Mouse (Mus musculus): ENCODE measurements around the gene Srgap2. TPM values are rescaled to one million over a fixed set of nuclear protein-coding genes. Genes with fewer than 3 reads are reported as not detected.

The Srgap2 gene
- polyA plus RNA-seq, 1 experiment from 2014 or later, result 27.2 TPM

DNA sequence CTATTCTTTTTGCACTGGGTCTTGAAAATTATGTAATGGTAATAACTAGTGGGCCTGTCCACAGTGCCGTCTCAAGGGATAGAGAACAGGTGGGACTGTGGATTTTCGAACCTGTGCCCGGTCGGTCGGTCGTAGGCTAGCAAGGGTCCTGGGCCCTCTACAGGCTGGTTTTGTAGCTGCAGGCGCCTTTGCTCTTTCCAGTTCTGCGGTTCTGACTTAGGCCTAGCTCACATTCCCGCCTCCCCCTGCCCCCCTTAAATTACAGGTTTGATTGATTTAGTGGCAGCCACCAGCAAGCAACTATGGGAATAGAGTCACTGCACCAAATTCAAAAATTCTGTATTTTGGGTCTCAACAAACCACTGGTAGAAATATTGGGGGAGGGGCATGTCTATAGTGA lies 281.2 kb downstream of the Srgap2 start:
- Histone ChIP-seq H3K4me2 (peak overlapping the region; percentile 76), H3K9ac (replicated peaks) (no peak overlapping the region), H3K27me3 (replicated peaks) (peaks cover 26% of the 10 kb centered on the region), H3K4me3 (replicated peaks) (peak overlapping the region; percentile 87), H3K36me3 (no peaks in the 10 kb centered on the region), H3K9me3 (replicated peaks) (no peaks in the 10 kb centered on the region), H3K4me1 (peaks cover 36% of the 10 kb centered on the region), H3K27ac (replicated peaks) (no peak overlapping the region)
- WGBS, result 7% methylated on average over 9 of the region's 9 CpGs
- ATAC-seq (ENCODE audit: low FRiP score), result peak; percentile 46

DNA sequence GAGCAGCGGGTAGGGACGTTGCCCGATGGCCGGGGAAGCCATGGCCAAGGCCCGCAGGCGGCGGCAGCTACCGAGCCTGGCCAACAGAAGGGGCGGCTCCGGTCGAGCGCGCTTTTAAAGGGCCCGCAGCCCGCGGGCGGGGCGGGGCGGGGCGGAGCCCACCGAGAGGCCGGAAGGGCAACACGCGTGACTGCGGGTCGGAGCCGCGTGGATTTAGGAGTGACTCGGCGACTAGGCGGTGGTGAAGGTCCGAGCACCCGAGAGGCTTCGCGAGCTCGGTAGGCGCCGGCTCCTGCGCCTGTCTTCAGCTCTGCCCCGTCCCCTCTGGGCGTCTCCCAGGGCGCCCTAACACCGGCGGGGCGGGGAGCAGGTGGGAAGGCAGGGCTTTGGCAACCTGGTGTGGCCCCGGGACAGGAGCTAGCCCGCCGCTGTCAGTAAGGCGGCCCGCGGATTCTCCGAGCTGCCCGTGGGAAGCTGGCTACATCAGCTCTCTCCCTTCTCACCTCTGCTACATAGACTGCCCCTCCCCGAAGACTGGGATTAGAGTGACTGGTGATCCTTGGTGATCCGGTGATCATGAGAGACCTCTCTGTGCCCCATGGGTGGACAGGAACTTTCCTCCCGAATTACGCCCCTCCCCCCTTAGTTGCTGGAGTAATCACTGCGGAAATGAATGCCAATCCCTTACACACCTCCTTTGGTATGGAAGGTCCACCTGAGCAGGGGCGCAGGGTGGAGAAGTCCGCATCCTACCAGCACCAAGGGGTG lies 281.9 kb downstream of the Srgap2 start, which contains the start of gene Rassf5:
Rassf5 (minus strand) TSS at position 170 of the 768 bp plus-strand sequence.
- no peaks in the 10 kb centered on the region for H3K36me3 ChIP-seq
- peak; percentile 81 for ATAC-seq (ENCODE audit: low FRiP score)
- H3K4me2 ChIP-seq, result peak within 1 kb of the TSS; percentile 76
- 1% methylated on average over 57 of the region's 60 CpGs for WGBS
- peaks cover 41% of the 10 kb centered on the region for H3K4me1 ChIP-seq
- peak within 1 kb of the TSS; percentile 87 for H3K4me3 ChIP-seq (replicated peaks)
- peaks cover 26% of the 10 kb centered on the region for H3K27me3 ChIP-seq (replicated peaks)
- no peaks in the 10 kb centered on the region for H3K9me3 ChIP-seq (replicated peaks)
- peak within 1 kb of the TSS; percentile 37; the same call in 1 of the 2 replicates for H3K27ac ChIP-seq (replicated peaks)
- peak within 1 kb of the TSS; percentile 84 for H3K9ac ChIP-seq (replicated peaks)

DNA sequence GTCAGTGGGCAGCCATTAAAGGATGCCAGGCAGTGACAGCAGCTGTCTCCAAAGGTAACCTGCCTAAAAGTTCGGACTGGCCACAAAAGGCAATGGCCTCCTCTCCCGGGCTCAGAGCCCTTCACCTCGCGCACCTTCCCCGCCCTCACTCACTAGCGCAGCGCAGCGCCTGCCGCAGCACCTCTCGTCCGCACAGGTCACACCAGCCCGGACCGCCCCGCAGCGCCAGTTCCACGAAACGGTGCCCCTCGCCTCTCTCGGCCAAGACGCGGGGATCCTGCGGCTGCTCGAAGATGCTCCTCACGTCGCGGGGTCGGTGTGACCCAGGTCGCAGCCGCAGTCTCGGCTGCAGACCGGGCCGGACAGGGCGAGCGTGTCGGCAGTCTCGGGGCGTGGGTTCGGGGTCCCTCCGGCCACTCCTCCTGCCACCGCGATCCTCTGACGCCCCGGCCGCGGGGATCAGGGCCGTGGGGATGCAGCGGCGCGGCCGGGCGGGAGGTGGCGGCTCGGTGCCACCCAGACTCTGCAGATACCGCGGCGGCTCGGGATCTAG lies 282.5 kb downstream of the Srgap2 start:
- Histone ChIP-seq H3K4me3 (replicated peaks) (peak overlapping the region; percentile 87), H3K27ac (replicated peaks) (peak overlapping the region; percentile 37; the same call in 1 of the 2 replicates), H3K4me1 (peaks cover 48% of the 10 kb centered on the region), H3K9me3 (replicated peaks) (no peaks in the 10 kb centered on the region), H3K4me2 (peak overlapping the region; percentile 76), H3K9ac (replicated peaks) (peak overlapping the region; percentile 84), H3K27me3 (replicated peaks) (peaks cover 26% of the 10 kb centered on the region), H3K36me3 (no peaks in the 10 kb centered on the region)
- ATAC-seq (ENCODE audit: low FRiP score), result peak; percentile 51
- WGBS, result under 1% methylated on average over 57 of the region's 57 CpGs

DNA sequence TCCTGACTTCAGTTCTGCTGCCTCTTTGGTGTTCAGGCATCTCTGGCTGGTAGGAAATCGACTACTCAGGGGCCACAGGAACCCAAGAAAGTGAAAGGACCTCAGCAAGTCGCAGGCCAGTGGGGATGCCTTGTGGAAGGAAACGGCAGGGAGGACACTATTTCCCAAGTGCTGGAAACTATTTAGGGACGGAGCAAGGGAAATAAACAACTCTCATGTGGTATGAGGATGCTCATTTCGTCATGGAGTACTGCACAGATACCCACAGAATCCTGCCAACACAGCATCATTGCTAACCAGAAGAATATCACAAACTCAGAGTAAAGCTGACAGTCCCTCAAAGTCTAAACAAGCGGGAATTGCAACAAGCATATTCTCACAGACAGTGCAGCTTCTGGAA lies 284.2 kb downstream of the Srgap2 start:
- Histone ChIP-seq H3K27me3 (replicated peaks) (peaks cover 26% of the 10 kb centered on the region), H3K4me1 (peaks cover 56% of the 10 kb centered on the region), H3K9me3 (replicated peaks) (no peaks in the 10 kb centered on the region), H3K36me3 (no peaks in the 10 kb centered on the region), H3K4me2 (peak overlapping the region; percentile 76), H3K9ac (replicated peaks) (no peak overlapping the region), H3K27ac (replicated peaks) (no peak overlapping the region), H3K4me3 (replicated peaks) (no peak overlapping the region)
- 61% methylated on average over 6 of the region's 6 CpGs for WGBS
- no peak for ATAC-seq (ENCODE audit: low FRiP score)

DNA sequence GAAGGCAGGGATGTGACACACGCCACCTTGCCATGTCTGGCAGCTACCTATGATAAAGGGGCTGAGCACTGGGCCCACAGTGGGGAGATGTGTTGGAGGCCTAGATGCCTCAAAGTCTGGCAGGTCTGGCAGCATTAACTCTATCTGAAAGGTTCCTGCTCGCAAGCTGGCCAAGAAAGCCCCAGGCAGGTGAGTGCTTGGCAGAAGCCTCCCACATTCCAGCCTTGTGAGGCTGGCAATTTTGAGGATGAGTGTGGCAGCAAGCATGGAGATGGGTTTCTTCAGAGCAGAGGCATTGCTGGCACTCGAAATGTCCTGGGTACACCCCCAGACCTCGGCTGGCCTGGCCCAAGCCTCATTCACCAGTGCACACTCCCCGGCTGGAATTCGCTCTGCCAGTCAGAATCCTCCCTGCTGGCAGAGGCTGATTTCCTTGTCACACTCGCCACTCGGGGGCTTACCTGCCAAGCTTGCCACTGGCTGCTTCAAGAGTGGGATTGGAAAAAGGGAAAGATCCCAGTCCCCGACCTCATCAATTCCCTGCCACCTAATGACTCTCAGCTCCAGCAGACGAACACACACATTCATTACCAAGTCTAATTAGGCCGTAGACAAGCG lies 287.5 kb downstream of the Srgap2 start:
- Histone ChIP-seq H3K9ac (replicated peaks) (no peak overlapping the region), H3K4me2 (no peak overlapping the region), H3K27me3 (replicated peaks) (peaks cover 22% of the 10 kb centered on the region), H3K4me3 (replicated peaks) (no peak overlapping the region), H3K9me3 (replicated peaks) (no peaks in the 10 kb centered on the region), H3K36me3 (no peaks in the 10 kb centered on the region), H3K4me1 (peaks cover 39% of the 10 kb centered on the region), H3K27ac (replicated peaks) (peak overlapping the region; percentile 30; the same call in 1 of the 2 replicates)
- WGBS, result 51% methylated on average over 12 of the region's 12 CpGs
- no peak for ATAC-seq (ENCODE audit: low FRiP score)

DNA sequence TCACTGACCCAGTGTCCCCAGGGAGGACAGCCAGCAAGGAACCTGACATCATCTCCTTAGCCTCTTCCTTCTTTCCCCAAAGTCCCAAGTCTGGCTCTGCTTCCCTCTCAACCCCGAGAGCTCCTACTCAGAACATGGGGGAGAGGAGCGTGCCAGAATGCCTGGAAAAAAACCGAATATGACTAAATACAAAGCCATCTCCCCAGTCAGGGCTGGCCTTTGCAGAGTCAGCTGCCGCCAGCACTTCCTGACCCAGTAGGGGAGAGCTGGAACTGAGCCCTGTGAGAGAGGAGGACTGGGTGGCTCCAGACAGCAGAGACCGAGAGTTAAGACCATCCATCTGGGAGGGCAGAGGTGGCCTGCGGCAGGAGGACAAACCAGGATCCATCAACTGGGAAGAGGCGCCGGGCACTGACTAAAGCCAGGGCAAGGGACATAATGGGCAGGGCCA lies 288.2 kb downstream of the Srgap2 start:
- Histone ChIP-seq H3K27me3 (replicated peaks) (peaks cover 15% of the 10 kb centered on the region), H3K9me3 (replicated peaks) (no peaks in the 10 kb centered on the region), H3K9ac (replicated peaks) (no peak overlapping the region), H3K27ac (replicated peaks) (no peak overlapping the region), H3K4me3 (replicated peaks) (no peak overlapping the region), H3K36me3 (no peaks in the 10 kb centered on the region), H3K4me1 (peaks cover 33% of the 10 kb centered on the region), H3K4me2 (no peak overlapping the region)
- WGBS, result 65% methylated on average over 8 of the region's 8 CpGs
- no peak for ATAC-seq (ENCODE audit: low FRiP score)

DNA sequence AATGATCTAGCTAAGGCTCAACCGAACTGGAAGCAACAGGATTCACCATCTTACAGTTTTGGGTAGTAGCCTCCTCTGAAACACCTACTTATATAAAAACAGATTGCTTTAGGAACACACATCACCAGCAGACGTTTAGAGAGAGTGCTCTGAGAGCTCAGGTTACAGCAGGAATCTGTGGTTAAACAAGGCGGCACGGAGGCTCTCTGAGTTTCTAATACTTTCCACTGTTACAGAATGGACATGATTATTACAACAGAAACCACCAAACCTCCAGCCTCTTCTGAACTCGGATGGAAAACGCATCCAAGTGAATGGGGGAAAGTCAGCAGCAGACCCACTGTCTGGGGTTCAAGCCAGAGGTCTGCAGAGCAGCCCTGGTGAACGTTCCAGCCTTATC lies 291.1 kb downstream of the Srgap2 start:
- 74% methylated on average over 7 of the region's 7 CpGs for WGBS
- no peak overlapping the region for H3K9ac ChIP-seq (replicated peaks)
- H3K4me2 ChIP-seq, result no peak overlapping the region
- no peak overlapping the region for H3K27ac ChIP-seq (replicated peaks)
- ATAC-seq (ENCODE audit: low FRiP score), result no peak
- H3K9me3 ChIP-seq (replicated peaks), result no peaks in the 10 kb centered on the region
- H3K4me1 ChIP-seq, result peaks cover 21% of the 10 kb centered on the region
- H3K27me3 ChIP-seq (replicated peaks), result no peaks in the 10 kb centered on the region
- no peaks in the 10 kb centered on the region for H3K36me3 ChIP-seq
- H3K4me3 ChIP-seq (replicated peaks), result no peak overlapping the region

Small RNA genes within 50 kb of the gene (microRNA-seq; reads per million reads assigned to microRNA genes)
- gene Gm24273, result not detected

Other genes with a start within 250 kb of the Srgap2 start
- gene Ikbke, start 247.7 kb downstream of the Srgap2 start, polyA plus RNA-seq (2015; fragmentation: Nextera tagmentation; extraction: Ambion mirVana), result 0.88 and 3.7 TPM in 2 replicates
- gene Fam72a, start 551 bp upstream of the Srgap2 start, polyA plus RNA-seq (2015; fragmentation: Nextera tagmentation; extraction: Ambion mirVana), result 1.2 and 1.8 TPM in 2 replicates
- gene Avpr1b, start 71.9 kb upstream of the Srgap2 start, polyA plus RNA-seq (2015; fragmentation: Nextera tagmentation; extraction: Ambion mirVana), result not detected in 2 replicates
- gene Ctse, start 111.0 kb upstream of the Srgap2 start, polyA plus RNA-seq (2015; fragmentation: Nextera tagmentation; extraction: Ambion mirVana), result 0.84 TPM in 1 of 2 replicates, not detected in the other
- 1.4 and 1.9 TPM in 2 replicates for gene Rab7b, start 161.3 kb upstream of the Srgap2 start, polyA plus RNA-seq (2015; fragmentation: Nextera tagmentation; extraction: Ambion mirVana)
- 0.09 and 0.10 TPM in 2 replicates for gene Slc26a9, start 216.7 kb upstream of the Srgap2 start, polyA plus RNA-seq (2015; fragmentation: Nextera tagmentation; extraction: Ambion mirVana)

All from neural tube, embryonic 15.5 days (tissue).